Mouse (Mus musculus) intestine, embryonic 16.5 days (tissue): ENCODE data around the gene Smg9. TPM values are rescaled to one million over a fixed set of nuclear protein-coding genes. Genes with fewer than 3 reads are reported as not detected.

Experiments
- ATAC-seq: fragments of 200-750 bp; cut with Nextera tagmentation; 2 replicates; pipeline ENCODE4 v1.8.0; 2017; ENCODE audit warnings: moderate TSS enrichment, moderate library complexity
- H3K27ac ChIP-seq: fragments of 300-500 bp; sonication (generic); 2 replicates; pipeline ENCODE4 v1.5.1; 2014; ENCODE audit warnings: mild to moderate bottlenecking, low read length
- H3K27me3 ChIP-seq: fragments of 300-500 bp; sonication (generic); replicated peaks from 2 replicates; pipeline ENCODE4 v1.6.1; 2014; ENCODE audit warnings: low read length, control low read depth, mixed read lengths; ENCODE audit not compliant: control insufficient read depth, insufficient read depth
- H3K36me3 ChIP-seq: fragments of 300-500 bp; sonication (generic); 2 replicates; pipeline ENCODE4 v1.6.1; 2014; ENCODE audit warnings: low read length, control low read depth; ENCODE audit not compliant: control insufficient read depth, insufficient read depth
- H3K4me1 ChIP-seq: fragments of 300-500 bp; sonication (generic); 2 replicates; pipeline ENCODE4 v1.6.1; 2014; ENCODE audit warnings: low read length, control low read depth, mixed read lengths; ENCODE audit not compliant: control insufficient read depth, insufficient read depth
- H3K4me2 ChIP-seq: fragments of 300-500 bp; sonication (generic); 2 replicates; pipeline ENCODE4 v1.6.1; 2014; ENCODE audit warnings: low read depth, low read length, control low read depth
- H3K4me3 ChIP-seq: fragments of 300-500 bp; sonication (generic); 2 replicates; pipeline ENCODE4 v1.5.1; 2014; ENCODE audit warnings: mild to moderate bottlenecking, low read length
- H3K9ac ChIP-seq: fragments of 300-500 bp; sonication (generic); 2 replicates; pipeline ENCODE4 v1.6.1; 2014; ENCODE audit warnings: low read depth, low read length
- H3K9me3 ChIP-seq: fragments of 300-500 bp; sonication (generic); 2 replicates; pipeline ENCODE4 v1.6.1; 2016; ENCODE audit warnings: low read length, control low read depth; ENCODE audit not compliant: control insufficient read depth
- WGBS: fragments of 180-500 bp; shearing (Covaris S2); extraction: QIAGEN DNeasy Blood & Tissue Kit; methylation state at CpG from one replicate; pipeline ENCODE4 v1.1.7; 2014; 5-methylcytosine and 5-hydroxymethylcytosine counted together
- polyA plus RNA-seq: library from polyadenylated mRNA; unstranded; fragments of >200 nt; fragmentation: Nextera tagmentation; extraction: Ambion mirVana; gene quantifications from 2 replicates; pipeline ENCODE4 v1.2.1, GENCODE M21; 2015

Gene Smg9
- polyA plus RNA-seq, 1 experiment from 2014 or later, result 22.0 TPM

DNA sequence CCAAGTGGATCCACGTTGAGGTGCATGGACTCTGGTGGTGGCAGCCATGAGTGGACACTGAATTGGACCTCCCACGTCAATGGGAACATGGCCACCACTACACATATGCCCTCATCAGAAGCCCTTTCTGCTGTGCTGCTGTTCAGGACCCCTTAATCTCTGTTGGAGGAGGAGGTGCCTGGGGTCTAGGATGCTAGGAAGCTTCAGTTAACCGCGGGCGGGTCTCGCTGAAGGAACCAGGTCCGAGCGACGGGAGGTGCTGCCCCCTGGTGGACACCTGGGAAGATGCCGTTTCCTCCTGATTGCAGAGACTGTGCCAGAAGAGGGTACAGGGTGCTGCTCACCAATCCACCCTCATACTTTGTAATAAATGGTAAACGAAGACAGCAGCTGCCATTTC lies 14.6 kb upstream of the Smg9 start:
- no peaks in the 10 kb centered on the region for H3K27me3 ChIP-seq
- H3K9ac ChIP-seq, result no peak overlapping the region
- no peak overlapping the region for H3K27ac ChIP-seq
- no peak overlapping the region for H3K4me2 ChIP-seq
- no peaks in the 10 kb centered on the region for H3K9me3 ChIP-seq
- WGBS, result 7% methylated on average over 11 of the region's 11 CpGs
- no peaks in the 10 kb centered on the region for H3K4me1 ChIP-seq
- peak; percentile 49; the same call in 1 of the 2 replicates for ATAC-seq
- no peak overlapping the region for H3K4me3 ChIP-seq
- no peaks in the 10 kb centered on the region for H3K36me3 ChIP-seq

DNA sequence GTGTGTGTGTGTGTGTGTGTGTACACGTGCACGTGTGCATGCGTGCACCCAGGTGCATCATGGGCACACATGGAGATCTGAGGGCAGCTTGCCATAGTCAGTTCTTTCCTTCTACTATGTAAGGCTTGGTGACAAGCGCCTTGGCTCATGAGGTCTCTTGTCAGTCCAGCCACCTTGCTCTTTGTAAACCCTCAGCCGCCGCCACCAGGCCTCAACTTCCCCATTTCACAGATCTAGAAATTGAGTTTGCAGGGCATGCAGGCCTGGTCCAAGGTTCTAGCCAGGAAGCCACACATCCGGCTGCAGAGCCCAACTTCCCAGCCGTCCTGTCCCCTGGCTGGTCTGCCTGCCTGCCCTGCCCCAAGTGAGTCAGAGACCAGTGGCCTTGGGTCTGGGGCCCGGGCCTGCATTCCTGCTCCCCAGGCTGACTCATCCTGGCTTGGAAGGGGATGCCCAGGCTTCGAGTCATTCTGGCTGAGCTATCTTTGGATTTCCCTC lies 12.3 kb upstream of the Smg9 start:
- Histone ChIP-seq H3K4me1 (peaks cover 9% of the 10 kb centered on the region), H3K9ac (no peak overlapping the region), H3K27ac (no peak overlapping the region), H3K4me2 (no peak overlapping the region), H3K9me3 (no peaks in the 10 kb centered on the region), H3K27me3 (no peaks in the 10 kb centered on the region), H3K36me3 (no peaks in the 10 kb centered on the region), H3K4me3 (no peak overlapping the region)
- ATAC-seq, result no peak
- 67% methylated on average over 10 of the region's 10 CpGs for WGBS

DNA sequence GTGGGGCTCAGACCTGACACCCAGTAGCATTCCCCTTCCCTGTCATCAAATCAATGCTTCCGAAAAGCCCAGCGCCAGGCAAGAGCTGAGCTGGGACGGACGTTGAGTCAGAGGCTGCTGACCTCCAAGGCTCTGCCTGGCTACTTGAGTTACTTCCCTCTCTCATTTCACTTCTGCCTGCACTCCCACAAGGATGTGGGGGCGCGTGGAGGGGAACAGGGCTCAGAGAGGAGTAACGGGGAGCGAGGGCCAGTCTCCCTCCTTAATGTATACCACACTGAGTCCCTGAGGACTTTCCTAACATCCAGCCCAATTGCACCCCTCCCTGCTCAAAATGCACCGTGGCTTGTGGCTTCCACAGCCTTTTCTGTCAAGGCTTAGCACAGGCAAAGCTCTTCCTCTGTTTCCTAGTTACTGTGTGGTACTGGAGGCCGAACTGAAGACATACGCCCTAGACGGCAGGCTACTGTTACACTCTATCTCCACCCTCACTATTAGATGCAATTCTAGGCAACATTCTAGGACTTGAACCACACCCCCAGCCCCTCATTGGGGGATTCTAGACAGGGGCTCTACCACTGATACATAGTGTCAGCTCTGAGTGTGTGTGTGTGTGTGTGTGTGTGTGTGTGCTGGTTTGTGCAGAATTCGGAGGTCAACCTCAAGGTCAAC lies 9.8 kb upstream of the Smg9 start:
- Histone ChIP-seq H3K4me3 (no peak overlapping the region), H3K27ac (no peak overlapping the region), H3K4me2 (no peak overlapping the region), H3K36me3 (no peaks in the 10 kb centered on the region), H3K4me1 (peaks cover 9% of the 10 kb centered on the region), H3K27me3 (no peaks in the 10 kb centered on the region), H3K9me3 (no peaks in the 10 kb centered on the region), H3K9ac (no peak overlapping the region)
- no peak for ATAC-seq
- WGBS, result 71% methylated on average over 13 of the region's 13 CpGs

DNA sequence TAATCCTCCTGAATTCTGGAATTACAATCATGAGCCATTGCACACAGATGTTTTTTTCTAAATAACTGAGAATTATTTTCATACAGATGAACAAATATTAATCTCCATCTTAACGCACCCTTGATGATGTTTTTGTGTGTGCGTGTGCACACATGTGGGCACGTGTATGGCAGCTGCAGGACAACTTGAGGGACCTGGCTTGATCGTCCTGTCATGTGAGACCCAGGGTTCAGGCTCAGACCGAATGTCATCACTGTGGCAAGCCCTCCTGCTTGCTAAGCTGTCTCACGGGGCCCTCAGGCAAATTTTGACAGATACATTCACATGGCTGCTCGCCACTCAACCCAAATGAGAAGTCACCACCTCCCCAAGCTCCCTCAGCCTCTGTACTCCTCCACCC lies 8.9 kb upstream of the Smg9 start:
- Histone ChIP-seq H3K4me3 (no peak overlapping the region), H3K27ac (no peak overlapping the region), H3K9ac (no peak overlapping the region), H3K4me2 (no peak overlapping the region), H3K4me1 (peaks cover 9% of the 10 kb centered on the region), H3K36me3 (no peaks in the 10 kb centered on the region), H3K9me3 (no peaks in the 10 kb centered on the region), H3K27me3 (no peaks in the 10 kb centered on the region)
- WGBS, result 62% methylated on average over 7 of the region's 7 CpGs
- no peak for ATAC-seq

DNA sequence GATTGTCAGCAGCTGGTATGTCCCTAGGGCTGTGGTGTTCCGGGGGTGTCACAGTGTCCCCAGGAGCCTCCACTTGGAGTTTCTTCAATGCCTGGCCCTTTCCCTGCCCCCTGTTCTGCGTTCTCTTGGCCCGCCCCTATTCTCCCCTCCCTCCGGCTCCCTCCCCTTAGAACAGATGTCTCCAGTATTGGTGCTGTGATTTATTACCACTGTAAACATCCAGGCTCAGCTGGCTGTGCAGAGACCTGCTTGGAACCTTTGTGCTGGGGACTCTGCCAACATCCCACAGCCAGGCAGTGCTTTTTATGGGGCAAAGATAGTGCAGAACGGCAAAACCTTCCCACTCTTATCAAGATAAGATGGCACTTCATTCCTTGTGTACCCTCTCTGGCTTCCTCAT lies 8.3 kb upstream of the Smg9 start:
- peaks cover 9% of the 10 kb centered on the region for H3K4me1 ChIP-seq
- H3K9me3 ChIP-seq, result no peaks in the 10 kb centered on the region
- H3K36me3 ChIP-seq, result no peaks in the 10 kb centered on the region
- H3K4me2 ChIP-seq, result peak overlapping the region; percentile 27
- WGBS, result 5% methylated on average over 5 of the region's 5 CpGs
- H3K27ac ChIP-seq, result peak overlapping the region; percentile 37; the same call in 1 of the 2 replicates
- H3K27me3 ChIP-seq, result no peaks in the 10 kb centered on the region
- ATAC-seq, result peak; percentile 88
- H3K4me3 ChIP-seq, result no peak overlapping the region
- H3K9ac ChIP-seq, result peak overlapping the region; percentile 29; the same call in 1 of the 2 replicates

DNA sequence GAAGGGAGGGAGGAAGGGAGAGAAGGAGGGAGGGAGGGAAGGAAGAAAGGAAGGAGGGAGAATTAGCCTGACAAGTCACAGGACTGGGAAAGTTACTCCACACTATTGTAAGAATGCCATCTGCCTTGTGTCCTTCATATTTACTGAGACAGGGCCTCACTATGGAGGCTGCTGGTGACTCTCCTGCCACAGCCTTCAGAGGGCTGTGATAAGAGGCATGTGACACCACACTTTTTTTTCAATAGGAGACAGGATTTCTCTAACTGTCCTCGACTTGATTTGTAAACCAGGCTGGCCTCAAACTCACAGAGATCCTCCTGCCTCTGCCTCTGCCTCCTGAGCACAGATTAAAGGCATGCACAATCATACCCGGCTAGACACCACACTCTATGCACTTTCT lies 7.7 kb upstream of the Smg9 start:
- Histone ChIP-seq H3K9ac (no peak overlapping the region), H3K27me3 (no peaks in the 10 kb centered on the region), H3K27ac (no peak overlapping the region; the same call in 1 of the 2 replicates), H3K4me2 (no peak overlapping the region), H3K4me3 (no peak overlapping the region), H3K36me3 (no peaks in the 10 kb centered on the region), H3K9me3 (no peaks in the 10 kb centered on the region), H3K4me1 (peaks cover 10% of the 10 kb centered on the region)
- 65% methylated on average over 2 of the region's 2 CpGs for WGBS
- ATAC-seq, result no peak

DNA sequence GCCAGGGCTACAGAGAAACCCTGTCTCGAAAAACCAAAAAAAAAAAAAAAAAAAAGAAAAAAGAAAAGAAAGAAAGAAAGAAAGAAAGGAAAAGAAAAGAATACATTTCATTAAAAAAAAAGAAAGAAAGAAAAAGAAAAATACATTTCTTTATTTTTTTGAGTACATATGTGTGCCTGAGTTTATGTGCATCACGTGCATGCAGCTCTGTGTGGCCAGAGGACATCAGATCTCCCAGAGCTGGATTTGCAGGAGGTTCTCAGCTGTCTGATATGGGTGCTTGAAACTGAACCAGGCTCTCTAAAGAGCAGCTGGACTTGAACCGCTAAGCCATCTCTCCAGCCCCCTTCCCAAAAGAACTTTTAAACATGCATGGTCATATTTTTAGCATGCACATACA lies 5.4 kb upstream of the Smg9 start:
- WGBS, result 81% methylated on average over 2 of the region's 3 CpGs
- H3K27ac ChIP-seq, result no peak overlapping the region

DNA sequence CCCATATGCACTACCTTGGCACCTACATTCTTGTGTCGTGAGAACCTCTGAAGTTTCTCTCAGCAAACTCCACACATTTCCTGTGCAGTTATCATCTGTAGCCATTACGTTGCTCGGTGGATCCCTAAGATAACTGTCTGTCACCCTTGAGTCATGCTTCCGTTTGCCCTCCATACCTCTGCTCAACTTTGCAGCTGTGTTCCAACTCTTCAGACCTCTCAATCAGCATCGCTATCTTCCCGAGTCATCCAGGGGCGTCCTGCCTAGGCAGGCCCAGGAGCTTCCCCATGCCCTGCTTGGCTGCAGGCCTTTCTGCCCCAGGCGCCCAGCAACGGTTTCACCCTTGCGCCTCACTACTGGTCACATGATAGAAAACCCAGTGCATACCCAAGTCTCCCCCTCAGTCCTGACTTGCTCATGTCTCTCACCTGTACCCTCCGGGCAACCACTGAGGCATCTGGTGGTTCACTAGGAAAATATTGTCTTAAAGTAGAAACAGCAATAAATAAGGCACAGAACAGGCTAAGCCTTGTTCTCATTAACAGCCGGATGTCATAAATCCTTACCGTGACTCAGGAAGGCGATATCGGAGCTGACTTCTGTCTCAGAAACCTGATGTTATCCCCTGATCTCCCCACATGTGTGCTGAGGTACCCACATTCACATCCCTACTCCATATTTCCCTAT lies 4.8 kb upstream of the Smg9 start:
- no peaks in the 10 kb centered on the region for H3K27me3 ChIP-seq
- no peak overlapping the region for H3K4me3 ChIP-seq
- H3K36me3 ChIP-seq, result no peaks in the 10 kb centered on the region
- peaks cover 14% of the 10 kb centered on the region for H3K4me1 ChIP-seq
- H3K9me3 ChIP-seq, result no peaks in the 10 kb centered on the region
- ATAC-seq, result no peak
- H3K9ac ChIP-seq, result no peak overlapping the region
- no peak overlapping the region for H3K27ac ChIP-seq
- no peak overlapping the region for H3K4me2 ChIP-seq
- 66% methylated on average over 15 of the region's 15 CpGs for WGBS

More for the DNA sequence above, 5.4 kb upstream of the Smg9 start:
- Histone ChIP-seq H3K9ac (no peak overlapping the region), H3K4me3 (no peak overlapping the region), H3K36me3 (no peaks in the 10 kb centered on the region), H3K27me3 (no peaks in the 10 kb centered on the region), H3K9me3 (no peaks in the 10 kb centered on the region), H3K4me2 (no peak overlapping the region), H3K4me1 (peaks cover 14% of the 10 kb centered on the region)
- no peak for ATAC-seq

DNA sequence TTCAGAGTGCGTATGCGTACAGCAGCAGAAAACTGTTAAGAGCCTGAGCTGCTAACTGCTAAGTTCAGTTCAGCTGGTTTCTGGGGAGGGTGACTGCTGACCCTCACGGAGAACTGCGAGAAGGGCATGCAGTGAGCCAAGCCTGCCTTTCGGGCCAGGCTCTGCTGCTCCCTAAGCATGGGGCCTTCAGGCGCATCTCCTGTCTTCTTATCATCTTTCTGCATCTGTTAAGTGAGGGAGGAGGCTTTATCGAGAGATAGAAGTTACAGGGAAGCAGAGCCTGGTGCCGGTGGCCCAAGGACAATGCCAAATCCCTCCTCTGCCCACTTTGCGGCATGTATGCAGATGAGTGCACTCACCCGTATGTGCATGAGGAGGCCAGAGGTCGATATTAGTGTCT lies 2.6 kb upstream of the Smg9 start:
- Histone ChIP-seq H3K4me2 (no peak overlapping the region), H3K4me1 (peaks cover 5% of the 10 kb centered on the region), H3K4me3 (no peak overlapping the region), H3K27me3 (no peaks in the 10 kb centered on the region), H3K9me3 (no peaks in the 10 kb centered on the region), H3K36me3 (0 out of 2 replicates have a peak, but pooled peaks cover 3% of the 10 kb centered on the region), H3K27ac (0 out of 2 replicates have a peak overlapping the region, but pooled peaks have one; percentile 22), H3K9ac (no peak overlapping the region)
- ATAC-seq, result no peak
- WGBS, result 59% methylated on average over 11 of the region's 11 CpGs
